Mouse (Mus musculus): ENCODE measurements around the gene Ugt1a9.

DNA sequence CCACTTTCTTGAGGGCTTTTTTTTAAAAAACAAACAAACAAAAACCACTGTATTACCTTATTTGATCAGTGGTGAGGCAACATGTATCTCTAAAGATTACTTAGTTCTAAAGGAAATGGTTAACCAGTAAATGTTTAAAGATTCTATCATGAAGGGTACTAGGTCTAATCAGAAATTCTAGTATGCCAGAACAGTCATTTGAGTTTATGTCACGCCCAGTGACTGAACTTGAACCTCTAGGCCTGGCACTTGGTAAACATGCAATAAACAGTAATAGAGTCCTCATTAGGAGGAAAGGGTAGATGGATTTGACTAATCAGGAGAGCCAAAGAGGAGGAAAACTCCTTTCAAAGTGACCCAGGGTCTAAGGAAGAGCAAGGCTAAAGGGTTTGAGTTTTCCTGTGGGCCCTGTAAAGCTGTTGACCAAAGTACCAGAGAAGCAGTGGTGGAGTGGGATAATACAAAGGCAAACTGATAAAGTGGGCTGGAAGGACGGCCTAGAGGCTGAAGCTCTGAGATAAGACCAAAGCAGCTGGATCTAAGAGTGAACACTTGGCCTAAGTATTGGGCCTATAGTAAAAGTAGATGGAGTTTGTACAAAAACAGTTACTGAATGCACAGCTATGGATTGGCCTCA, 136.4 kb downstream of the Ugt1a9 start:
- no peak for TF ChIP-seq POLR2A (IDR thresholded peaks at IDR 0.05; ENCODE audit: borderline replicate concordance, extremely low read depth, insufficient read depth, insufficient read length, poor library complexity, severe bottlenecking)
- TF ChIP-seq CTCF (IDR thresholded peaks at IDR 0.05; ENCODE audit: borderline replicate concordance, extremely low read depth, insufficient read depth, insufficient read length), result no peak

All from brain, embryonic 14.5 days (tissue).